Mouse (Mus musculus) brown adipose tissue, adult 24 weeks (tissue): ENCODE results near the gene Itpr1. TPM values are rescaled to one million over a fixed set of nuclear protein-coding genes. Genes with fewer than 3 reads are reported as not detected.

ENCODE experiments used
- H3K27ac ChIP-seq: fragments of 200-500 bp; replicated peaks from 2 replicates; pipeline ENCODE4 v1.5.1; 2012; ENCODE audit warnings: low read depth, mild to moderate bottlenecking, low read length
- H3K4me1 ChIP-seq: fragments of 200-500 bp; 2 replicates; pipeline ENCODE4 v1.6.1; 2012; ENCODE audit warnings: low read length, mixed read lengths; ENCODE audit not compliant: control insufficient read depth, insufficient read depth, insufficient read length
- H3K4me3 ChIP-seq: fragments of 200-500 bp; 2 replicates; pipeline ENCODE4 v1.5.1; 2012; ENCODE audit warnings: low read depth, mild to moderate bottlenecking, low read length, moderate library complexity; ENCODE audit not compliant: insufficient read depth
- polyA plus RNA-seq: library from polyadenylated mRNA; stranded (reverse); fragments of >200 nt; gene quantifications from 2 replicates; pipeline ENCODE4 v1.2.4, GENCODE M21; 2012; ENCODE audit not compliant: missing spikeins, insufficient read depth, insufficient read length

The Itpr1 gene
- polyA plus RNA-seq, 1 experiment, result 42.5 TPM

GRCm38 (mm10) chr6:108264164-108264563 is 51.3 kb downstream of the Itpr1 start:
- Histone ChIP-seq H3K27ac (no peak overlapping the region), H3K4me1 (peaks cover 5% of the 10 kb centered on the region), H3K4me3 (no peak overlapping the region)

- Histone ChIP-seq H3K4me1 (peaks cover 18% of the 10 kb centered on the region), H3K27ac (no peak overlapping the region), H3K4me3 (no peak overlapping the region)
Measured at GRCm38 (mm10) chr6:108273451-108273850, 60.6 kb downstream of the Itpr1 start.

- Histone ChIP-seq H3K27ac (0 out of 2 replicates have a peak overlapping the region, but pooled peaks have one; percentile 4), H3K4me3 (no peak overlapping the region), H3K4me1 (peaks cover 18% of the 10 kb centered on the region)
Measured at GRCm38 (mm10) chr6:108274364-108275084, 61.6 kb downstream of the Itpr1 start.

- H3K4me1 ChIP-seq, result peaks cover 23% of the 10 kb centered on the region
- no peak overlapping the region for H3K27ac ChIP-seq
- H3K4me3 ChIP-seq, result no peak overlapping the region
Measured at GRCm38 (mm10) chr6:108276880-108277507, 64.1 kb downstream of the Itpr1 start.

- H3K4me3 ChIP-seq, result no peak overlapping the region
- no peak overlapping the region for H3K27ac ChIP-seq
- peaks cover 23% of the 10 kb centered on the region for H3K4me1 ChIP-seq
Measured at GRCm38 (mm10) chr6:108277622-108278396, 64.9 kb downstream of the Itpr1 start.

- H3K27ac ChIP-seq, result no peak overlapping the region
- no peak overlapping the region for H3K4me3 ChIP-seq
- peaks cover 23% of the 10 kb centered on the region for H3K4me1 ChIP-seq
Measured at GRCm38 (mm10) chr6:108278826-108279630, 66.1 kb downstream of the Itpr1 start.

- H3K4me1 ChIP-seq, result peaks cover 12% of the 10 kb centered on the region
- H3K27ac ChIP-seq, result no peak overlapping the region
- H3K4me3 ChIP-seq, result no peak overlapping the region
Measured at GRCm38 (mm10) chr6:108282131-108282530, 69.2 kb downstream of the Itpr1 start.

GRCm38 (mm10) chr6:108282621-108283020 is 69.7 kb downstream of the Itpr1 start:
- no peak overlapping the region for H3K27ac ChIP-seq
- H3K4me3 ChIP-seq, result no peak overlapping the region
- H3K4me1 ChIP-seq, result peaks cover 8% of the 10 kb centered on the region

GRCm38 (mm10) chr6:108284688-108285087 is 71.8 kb downstream of the Itpr1 start:
- H3K4me1 ChIP-seq, result peaks cover 10% of the 10 kb centered on the region
- no peak overlapping the region for H3K27ac ChIP-seq
- no peak overlapping the region for H3K4me3 ChIP-seq

- H3K4me1 ChIP-seq, result peaks cover 20% of the 10 kb centered on the region
- no peak overlapping the region for H3K4me3 ChIP-seq
- H3K27ac ChIP-seq, result no peak overlapping the region
Measured at GRCm38 (mm10) chr6:108288979-108289378, 76.1 kb downstream of the Itpr1 start.

GRCm38 (mm10) chr6:108290978-108291377 is 78.1 kb downstream of the Itpr1 start:
- peaks cover 20% of the 10 kb centered on the region for H3K4me1 ChIP-seq
- H3K27ac ChIP-seq, result peak overlapping the region; percentile 62; the same call in 1 of the 2 replicates
- H3K4me3 ChIP-seq, result no peak overlapping the region

GRCm38 (mm10) chr6:108291556-108291955 is 78.7 kb downstream of the Itpr1 start:
- H3K4me3 ChIP-seq, result no peak overlapping the region

GRCm38 (mm10) chr6:108301856-108302255 is 89.0 kb downstream of the Itpr1 start:
- Histone ChIP-seq H3K4me1 (peaks cover 11% of the 10 kb centered on the region), H3K27ac (no peak overlapping the region), H3K4me3 (no peak overlapping the region)

More at GRCm38 (mm10) chr6:108291556-108291955, 78.7 kb downstream of the Itpr1 start:
- Histone ChIP-seq H3K4me1 (peaks cover 20% of the 10 kb centered on the region), H3K27ac (no peak overlapping the region)

GRCm38 (mm10) chr6:108303619-108304567 is 91.0 kb downstream of the Itpr1 start:
- Histone ChIP-seq H3K4me1 (peaks cover 16% of the 10 kb centered on the region), H3K27ac (no peak overlapping the region), H3K4me3 (no peak overlapping the region)
